Mouse (Mus musculus) myocyte (in vitro differentiated cells): ENCODE results near the gene Rnf43. TPM values are rescaled to one million over a fixed set of nuclear protein-coding genes. Genes with fewer than 3 reads are reported as not detected.

Source experiments
- H3K27me3 ChIP-seq: one replicate; pipeline ENCODE4 v1.6.1; 2011; ENCODE audit not compliant: control insufficient read depth, insufficient read depth, insufficient read length
- H3K36me3 ChIP-seq: one replicate; pipeline ENCODE4 v1.6.1; 2011; ENCODE audit not compliant: control insufficient read depth, insufficient read depth
- H3K4me2 ChIP-seq: one replicate; pipeline ENCODE4 v1.6.1; 2011; ENCODE audit warnings: low read depth, control low read depth
- H3K4me3 ChIP-seq: one replicate; pipeline ENCODE4 v1.5.1; 2011; ENCODE audit warnings: mild to moderate bottlenecking, control low read depth, moderate library complexity
- H3K79me2 ChIP-seq: one replicate; pipeline ENCODE4 v1.6.1; 2011; ENCODE audit not compliant: control insufficient read depth, insufficient read depth
- H3ac ChIP-seq: one replicate; pipeline ENCODE4 v1.6.1; 2011; ENCODE audit not compliant: control insufficient read depth, insufficient read length
- CEBPB ChIP-seq: IDR thresholded peaks from 2 replicates; pipeline ENCODE4 v1.6.1; 2011; ENCODE audit warnings: mild to moderate bottlenecking, moderate library complexity; ENCODE audit not compliant: poor library complexity, insufficient read depth, severe bottlenecking
- E2F4 ChIP-seq: IDR thresholded peaks from one replicate; pipeline ENCODE4 v1.6.1; 2011; ENCODE audit warnings: mild to moderate bottlenecking, control low read depth, moderate library complexity; ENCODE audit not compliant: insufficient read depth
- MAX ChIP-seq: IDR thresholded peaks from one replicate; pipeline ENCODE4 v1.6.1; 2011; ENCODE audit warnings: low read depth, mild to moderate bottlenecking, control low read depth
- MYOD1 ChIP-seq, 3 experiments: IDR thresholded peaks; one replicate each; pipeline ENCODE4 v1.6.1; 2011; ENCODE audit warnings: control low read depth in 2 of 3, low read depth in 2 of 3, mild to moderate bottlenecking in 2 of 3, moderate library complexity in 1 of 3; ENCODE audit not compliant: insufficient read length in 2 of 3, control insufficient read depth in 1 of 3
- MYOG ChIP-seq, 3 experiments: IDR thresholded peaks; one replicate each; pipeline ENCODE4 v1.6.1; 2011; ENCODE audit warnings: control low read depth in 2 of 3, low read depth in 2 of 3, mild to moderate bottlenecking in 2 of 3; ENCODE audit not compliant: insufficient read length in 2 of 3, control insufficient read depth in 1 of 3, insufficient read depth in 1 of 3
- POLR2A ChIP-seq: IDR thresholded peaks from one replicate; pipeline ENCODE4 v1.6.1; 2011; ENCODE audit warnings: low read depth, mild to moderate bottlenecking, control low read depth, moderate library complexity; ENCODE audit not compliant: insufficient read length
- POLR2AphosphoS2 ChIP-seq: IDR thresholded peaks from one replicate; pipeline ENCODE4 v1.6.1; 2011; ENCODE audit warnings: low read depth, control low read depth; ENCODE audit not compliant: insufficient read length
- REST ChIP-seq: IDR thresholded peaks from one replicate; pipeline ENCODE4 v1.6.1; 2011; ENCODE audit warnings: mild to moderate bottlenecking, control low read depth, moderate library complexity; ENCODE audit not compliant: insufficient read depth, insufficient read length
- SRF ChIP-seq: IDR thresholded peaks from one replicate; pipeline ENCODE4 v1.6.1; 2011; ENCODE audit warnings: low read depth; ENCODE audit not compliant: control insufficient read depth, insufficient read length
- TCF12 ChIP-seq: IDR thresholded peaks from one replicate; pipeline ENCODE4 v1.6.1; 2011; ENCODE audit warnings: mild to moderate bottlenecking, control low read depth; ENCODE audit not compliant: poor library complexity, insufficient read depth, severe bottlenecking
- TCF3 ChIP-seq: IDR thresholded peaks from one replicate; pipeline ENCODE4 v1.6.1; 2011; ENCODE audit warnings: low read depth, control low read depth; ENCODE audit not compliant: insufficient read length
- USF1 ChIP-seq: IDR thresholded peaks from one replicate; pipeline ENCODE4 v1.6.1; 2011; ENCODE audit warnings: low read depth, mild to moderate bottlenecking, control low read depth, moderate library complexity
- polyA plus RNA-seq: library from polyadenylated mRNA; unstranded; fragments of >200 nt; fragmentation: generic; extraction: Trizol; gene quantifications from one replicate; pipeline ENCODE4 v1.2.1, GENCODE M21; 2012; ENCODE audit warnings: missing spikeins

The Rnf43 gene
- polyA plus RNA-seq, 1 experiment = not detected

DNA sequence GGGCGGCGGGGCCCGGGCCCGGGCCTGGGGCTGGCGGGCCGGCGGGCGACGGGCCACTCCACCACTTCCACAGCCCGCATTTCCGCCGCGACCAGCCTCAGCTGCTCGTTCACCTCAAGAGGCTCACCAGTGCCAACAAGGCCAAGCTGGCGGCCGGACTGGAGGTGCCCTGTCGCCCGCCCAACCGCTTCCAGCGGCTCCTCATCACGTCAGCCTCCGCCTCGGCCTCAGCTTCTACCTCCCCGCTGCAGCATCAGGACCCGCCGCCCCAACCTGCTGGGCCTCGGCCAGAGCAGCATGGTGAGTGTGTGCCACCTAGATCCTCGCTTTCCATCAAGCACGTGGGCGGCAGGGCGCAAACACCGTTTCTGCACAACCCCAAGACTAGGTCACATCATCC, 44.9 kb upstream of the Rnf43 start:
- H3K4me2 ChIP-seq = no peak overlapping the region
- peaks cover 20% of the 10 kb centered on the region for H3K36me3 ChIP-seq
- H3K27me3 ChIP-seq = no peaks in the 10 kb centered on the region
- H3K79me2 ChIP-seq = no peaks in the 10 kb centered on the region
- H3ac ChIP-seq = no peak overlapping the region
- TF ChIP-seq MYOD1 (IDR thresholded peaks at IDR 0.05; ENCODE audit: control insufficient read depth in 1 of 3, insufficient read length in 2 of 3, low read depth in 2 of 3) (no peak), USF1 (no peak), POLR2A (no peak), TCF12 (no peak), REST (no peak), MAX (no peak), MYOG (IDR thresholded peaks at IDR 0.05; ENCODE audit: control insufficient read depth in 1 of 3, insufficient read depth in 1 of 3, insufficient read length in 2 of 3, low read depth in 2 of 3) (no peak)
- H3K4me3 ChIP-seq = no peak overlapping the region

DNA sequence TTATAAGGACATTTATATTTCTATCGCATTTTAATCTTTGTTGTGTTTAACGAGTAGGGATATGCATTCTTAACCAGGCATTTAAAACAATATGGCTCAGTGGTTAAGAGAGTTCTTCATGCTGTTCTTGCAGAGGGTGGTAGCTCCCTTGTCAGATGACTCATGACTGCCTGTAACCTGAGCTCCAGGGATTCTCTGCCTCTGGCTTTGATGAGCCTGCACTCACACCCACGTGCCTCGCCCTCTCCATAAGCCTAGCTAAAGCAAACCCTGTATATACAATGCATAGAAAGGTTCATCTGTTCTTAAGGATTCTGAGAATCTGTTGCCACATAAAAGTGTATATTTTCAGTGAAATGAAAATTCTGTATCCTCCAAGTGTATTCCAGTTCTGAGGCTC, 39.4 kb upstream of the Rnf43 start:
- TF ChIP-seq USF1 (peak; percentile 60), TCF12 (no peak)
- Histone ChIP-seq H3K27me3 (no peaks in the 10 kb centered on the region), H3ac (no peak overlapping the region), H3K4me2 (peak overlapping the region; percentile 20), H3K79me2 (no peaks in the 10 kb centered on the region), H3K4me3 (no peak overlapping the region), H3K36me3 (no peaks in the 10 kb centered on the region)

DNA sequence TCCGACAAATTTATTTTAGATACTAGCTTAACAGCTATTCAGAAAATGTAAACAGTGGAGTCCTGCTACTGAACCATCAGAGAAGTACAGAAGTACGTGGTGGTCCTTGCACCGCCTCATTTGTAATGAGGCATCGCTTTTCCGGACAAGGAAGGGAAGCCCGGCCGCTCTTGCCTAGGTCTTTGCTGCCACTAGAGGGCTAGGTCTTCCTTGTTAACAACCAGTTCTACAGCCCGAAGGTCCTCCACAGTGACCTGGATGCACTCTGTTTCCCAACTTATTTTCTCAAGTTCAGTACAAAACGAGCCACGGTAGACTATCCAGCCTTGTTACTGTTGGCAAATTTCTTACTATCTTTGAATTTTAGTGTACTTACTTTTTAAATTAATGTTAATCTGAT, 32.7 kb upstream of the Rnf43 start:
- Histone ChIP-seq H3K4me3 (no peak overlapping the region), H3K79me2 (no peaks in the 10 kb centered on the region), H3ac (no peak overlapping the region), H3K4me2 (no peak overlapping the region), H3K27me3 (no peaks in the 10 kb centered on the region), H3K36me3 (no peaks in the 10 kb centered on the region)
- no peak for TF ChIP-seq POLR2AphosphoS2
- no peak for TF ChIP-seq MYOG (IDR thresholded peaks at IDR 0.05; ENCODE audit: control insufficient read depth in 1 of 3, insufficient read depth in 1 of 3, insufficient read length in 2 of 3, low read depth in 2 of 3)
- no peak for TF ChIP-seq POLR2A
- no peak for TF ChIP-seq TCF12
- TF ChIP-seq REST = no peak
- TF ChIP-seq USF1 = no peak
- TF ChIP-seq SRF = no peak
- TF ChIP-seq TCF3 = no peak
- no peak for TF ChIP-seq MYOD1 (IDR thresholded peaks at IDR 0.05; ENCODE audit: control insufficient read depth in 1 of 3, insufficient read length in 2 of 3, low read depth in 2 of 3)
- no peak for TF ChIP-seq E2F4
- no peak for TF ChIP-seq CEBPB
- TF ChIP-seq MAX = no peak

DNA sequence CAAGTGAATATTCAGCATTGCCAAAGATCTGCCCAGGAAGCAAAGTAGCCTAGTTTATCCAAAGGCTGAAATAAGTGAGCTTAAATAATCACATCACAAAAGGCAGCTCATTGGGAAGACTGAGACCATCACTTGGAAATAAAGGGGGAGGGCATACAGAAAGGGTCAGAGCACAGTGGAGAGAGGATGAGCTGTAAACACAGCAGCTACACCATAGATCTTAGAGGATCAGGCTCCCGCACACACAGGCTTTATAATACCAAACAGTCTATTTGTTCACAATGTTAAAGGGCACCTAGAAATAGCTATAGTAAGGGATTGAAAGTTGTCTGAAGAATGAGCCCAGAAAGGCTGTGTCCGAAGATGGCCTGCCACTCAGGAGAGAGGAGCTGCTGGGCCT, 23.7 kb upstream of the Rnf43 start:
- no peaks in the 10 kb centered on the region for H3K27me3 ChIP-seq
- no peaks in the 10 kb centered on the region for H3K79me2 ChIP-seq
- TF ChIP-seq POLR2AphosphoS2 (no peak), SRF (no peak), MYOG (IDR thresholded peaks at IDR 0.05; ENCODE audit: control insufficient read depth in 1 of 3, insufficient read depth in 1 of 3, insufficient read length in 2 of 3, low read depth in 2 of 3) (no peak), MAX (no peak), CEBPB (no peak), REST (no peak), TCF3 (no peak), TCF12 (no peak), USF1 (no peak)
- H3ac ChIP-seq = no peak overlapping the region
- no peak overlapping the region for H3K4me2 ChIP-seq
- H3K4me3 ChIP-seq = no peak overlapping the region
- no peaks in the 10 kb centered on the region for H3K36me3 ChIP-seq

DNA sequence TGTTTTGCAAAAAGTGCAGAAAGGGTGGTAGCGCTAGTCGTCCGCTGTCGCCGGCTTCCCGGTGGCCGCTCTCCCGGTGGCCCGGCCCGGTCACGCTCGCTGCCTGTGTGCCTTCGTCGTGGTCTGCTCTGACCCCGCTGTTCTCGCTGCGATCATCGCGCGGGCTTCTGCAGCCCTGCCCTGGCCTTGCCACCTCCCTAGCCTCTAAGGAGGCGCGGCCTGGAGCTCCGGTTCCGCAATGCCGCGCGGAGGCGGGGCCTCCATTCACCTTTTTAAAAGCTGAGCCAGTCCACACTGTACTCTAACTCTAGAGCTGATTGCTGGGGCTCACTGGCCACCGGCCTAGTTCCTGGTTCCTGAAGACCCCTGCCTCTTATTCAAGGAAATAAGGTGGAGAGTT, 23.3 kb upstream of the Rnf43 start:
- Histone ChIP-seq H3K27me3 (no peaks in the 10 kb centered on the region), H3K4me3 (no peak overlapping the region), H3K79me2 (no peaks in the 10 kb centered on the region), H3ac (no peak overlapping the region), H3K4me2 (no peak overlapping the region), H3K36me3 (no peaks in the 10 kb centered on the region)
- TF ChIP-seq POLR2AphosphoS2 (no peak), SRF (no peak), MAX (no peak), MYOG (IDR thresholded peaks at IDR 0.05; ENCODE audit: control insufficient read depth in 1 of 3, insufficient read depth in 1 of 3, insufficient read length in 2 of 3, low read depth in 2 of 3) (no peak), CEBPB (no peak), TCF3 (no peak), MYOD1 (IDR thresholded peaks at IDR 0.05; ENCODE audit: control insufficient read depth in 1 of 3, insufficient read length in 2 of 3, low read depth in 2 of 3) (no peak), POLR2A (no peak), E2F4 (no peak), TCF12 (no peak), USF1 (no peak), REST (no peak)
